8 mouse cellular contexts compared by ENCODE assay signal in genomic region chr14:54430406-54431145, GRCm38 (mm10). TPM values are rescaled to one million over a fixed set of nuclear protein-coding genes. Genes with fewer than 3 reads are reported as not detected.
A peak's percentile ranks its signal among the peaks of the same experiment; 100 is the strongest.
DNase-seq lines count a peak whose midpoint lies in the region; ATAC-seq and TF ChIP-seq lines count a peak whose summit lies in the region.

No protein-coding gene starts in this region.

- no peaks in the 10 kb centered on the region for H3K9me3 ChIP-seq in lung, postnatal 0 days (ENCODE audit: low read length)
- H3K9me3 ChIP-seq in forebrain, postnatal 0 days (ENCODE audit: low read length): no peaks in the 10 kb centered on the region
- no peaks in the 10 kb centered on the region for H3K9me3 ChIP-seq in liver, embryonic 11.5 days (ENCODE audit: control insufficient read depth, low read length)
- no peaks in the 10 kb centered on the region for H3K9me3 ChIP-seq in stomach, embryonic 16.5 days (replicated peaks; ENCODE audit: control insufficient read depth, low read length)

- no peak for TF ChIP-seq EP300 in lung, postnatal 0 days (IDR thresholded peaks at IDR 0.05)

- peak overlapping the region; percentile 98 for H3K27ac ChIP-seq in lung, postnatal 0 days (ENCODE audit: low read length)
- peak overlapping the region; percentile 85 for H3K27ac ChIP-seq in forebrain, postnatal 0 days (ENCODE audit: low read depth, low read length)
- H3K27ac ChIP-seq in liver, embryonic 11.5 days (ENCODE audit: low read depth, low read length): peak overlapping the region; percentile 92
- H3K27ac ChIP-seq in stomach, embryonic 16.5 days (ENCODE audit: low read length): peak overlapping the region; percentile 98

- no peak for ATAC-seq in lung, postnatal 0 days
- no peak for ATAC-seq in forebrain, postnatal 0 days
- ATAC-seq in liver, embryonic 11.5 days (replicated peaks; ENCODE audit: low FRiP score): no peak
- no peak for ATAC-seq in stomach, embryonic 16.5 days (ENCODE audit: insufficient read depth, low FRiP score)

- H3K4me1 ChIP-seq in lung, postnatal 0 days (ENCODE audit: insufficient read depth, low read depth, low read length): peaks cover 36% of the 10 kb centered on the region; the same call in 1 of the 2 replicates
- no peaks in the 10 kb centered on the region; the same call in 1 of the 2 replicates for H3K4me1 ChIP-seq in forebrain, postnatal 0 days (ENCODE audit: insufficient read depth)
- peaks cover 47% of the 10 kb centered on the region for H3K4me1 ChIP-seq in liver, embryonic 11.5 days (replicated peaks; ENCODE audit: control insufficient read depth, insufficient read depth, low read length)
- H3K4me1 ChIP-seq in stomach, embryonic 16.5 days (ENCODE audit: control insufficient read depth, insufficient read depth, low read length): peaks cover 60% of the 10 kb centered on the region

- no peaks in the 10 kb centered on the region for H3K27me3 ChIP-seq in lung, postnatal 0 days (replicated peaks; ENCODE audit: insufficient read depth, low read length)
- H3K27me3 ChIP-seq in forebrain, postnatal 0 days (ENCODE audit: insufficient read depth, low read length): no peaks in the 10 kb centered on the region
- peaks cover 33% of the 10 kb centered on the region for H3K27me3 ChIP-seq in liver, embryonic 11.5 days (replicated peaks; ENCODE audit: control insufficient read depth, insufficient read depth, low read length)
- H3K27me3 ChIP-seq in stomach, embryonic 16.5 days (ENCODE audit: control insufficient read depth, insufficient read depth, low read length): no peaks in the 10 kb centered on the region

- H3K4me3 ChIP-seq in lung, postnatal 0 days (ENCODE audit: low read depth, low read length): peak overlapping the region; percentile 89
- H3K4me3 ChIP-seq in forebrain, postnatal 0 days (ENCODE audit: low read depth, low read length): peak overlapping the region; percentile 58
- peak overlapping the region; percentile 73 for H3K4me3 ChIP-seq in liver, embryonic 11.5 days (ENCODE audit: low read depth, low read length)
- peak overlapping the region; percentile 82 for H3K4me3 ChIP-seq in stomach, embryonic 16.5 days (replicated peaks; ENCODE audit: low read length)

- 5% methylated on average over 18 of the region's 18 CpGs for WGBS in lung, postnatal 0 days
- WGBS in forebrain, postnatal 0 days: 8% methylated on average over 18 of the region's 18 CpGs
- 6% methylated on average over 18 of the region's 18 CpGs for WGBS in liver, embryonic 11.5 days
- 7% methylated on average over 18 of the region's 18 CpGs for WGBS in stomach, embryonic 16.5 days

- peak overlapping the region; percentile 97 for H3K9ac ChIP-seq in lung, postnatal 0 days (replicated peaks; ENCODE audit: low read depth)
- H3K9ac ChIP-seq in forebrain, postnatal 0 days: peak overlapping the region; percentile 6; the same call in 1 of the 2 replicates
- peak overlapping the region; percentile 89 for H3K9ac ChIP-seq in liver, embryonic 11.5 days (ENCODE audit: low read depth, low read length)
- peak overlapping the region; percentile 99 for H3K9ac ChIP-seq in stomach, embryonic 16.5 days (ENCODE audit: low read length)

- peak; percentile 34 for DNase-seq in lung, postnatal 0 days (ENCODE audit: low spot score)
- no peak for DNase-seq in lung, postnatal 14 days
- DNase-seq in forebrain, postnatal 0 days: no peak
- no peak for DNase-seq in liver, embryonic 11.5 days (ENCODE audit: low spot score)
- DNase-seq in urinary bladder, postnatal 10 days (ENCODE audit: low spot score): no peak
- DNase-seq in layer of hippocampus, postnatal 36 days: no peak
- DNase-seq in spleen, postnatal 10 days (ENCODE audit: low spot score in 2 of 2): no peak

- no peaks in the 10 kb centered on the region for H3K36me3 ChIP-seq in lung, postnatal 0 days (ENCODE audit: insufficient read depth, low read length)
- peaks cover 8% of the 10 kb centered on the region for H3K36me3 ChIP-seq in forebrain, postnatal 0 days (ENCODE audit: insufficient read depth)
- peaks cover 5% of the 10 kb centered on the region; the same call in 1 of the 2 replicates for H3K36me3 ChIP-seq in liver, embryonic 11.5 days (ENCODE audit: control insufficient read depth, insufficient read depth, low read length)
- H3K36me3 ChIP-seq in stomach, embryonic 16.5 days (ENCODE audit: control insufficient read depth, insufficient read depth, low read length): no peaks in the 10 kb centered on the region

- no peak for TF ChIP-seq CTCF in lung, postnatal 0 days (IDR thresholded peaks at IDR 0.05)
- TF ChIP-seq CTCF in forebrain, postnatal 0 days (IDR thresholded peaks at IDR 0.05; ENCODE audit: low read depth): no peak

- H3K4me2 ChIP-seq in lung, postnatal 0 days (replicated peaks; ENCODE audit: low read depth, low read length): peak overlapping the region; percentile 77
- peak overlapping the region; percentile 78 for H3K4me2 ChIP-seq in forebrain, postnatal 0 days (ENCODE audit: low read depth)
- H3K4me2 ChIP-seq in liver, embryonic 11.5 days: peak overlapping the region; percentile 80
- peak overlapping the region; percentile 78 for H3K4me2 ChIP-seq in stomach, embryonic 16.5 days (ENCODE audit: low read depth, low read length)

RNA-seq across cellular contexts. Expression of gene Mmp14, which starts 0.8 kb away (rescaled TPM):
- polyA plus RNA-seq in lung, postnatal 0 days (2015; fragmentation: Nextera tagmentation; extraction: Ambion mirVana): 150 and 155 TPM in 2 replicates
- total RNA-seq in forebrain, postnatal 0 days (2014; rRNA removed): 29.0 and 40.7 TPM in 2 replicates
- 32.5 and 39.1 TPM in 2 replicates for polyA plus RNA-seq in forebrain, postnatal 0 days (2015; fragmentation: Nextera tagmentation; extraction: Ambion mirVana)
- 56.6 and 57.6 TPM in 2 replicates for polyA plus RNA-seq in liver, embryonic 11.5 days (2014; fragmentation: Nextera tagmentation; extraction: Ambion mirVana)
- polyA plus RNA-seq in stomach, embryonic 16.5 days (2015; fragmentation: Nextera tagmentation; extraction: Ambion mirVana): 120 and 126 TPM in 2 replicates
- total RNA-seq in layer of hippocampus, postnatal 36 days (2021): 10 to 100 TPM; 18.3 to 20.0 TPM

RNA-seq across cellular contexts. Expression of gene Mrpl52, which starts 3.9 kb away (rescaled TPM):
- 251 and 266 TPM in 2 replicates for polyA plus RNA-seq in lung, postnatal 0 days (2015; fragmentation: Nextera tagmentation; extraction: Ambion mirVana)
- total RNA-seq in forebrain, postnatal 0 days (2014; rRNA removed): 151 and 217 TPM in 2 replicates
- 277 and 336 TPM in 2 replicates for polyA plus RNA-seq in forebrain, postnatal 0 days (2015; fragmentation: Nextera tagmentation; extraction: Ambion mirVana)
- polyA plus RNA-seq in liver, embryonic 11.5 days (2014; fragmentation: Nextera tagmentation; extraction: Ambion mirVana): 309 and 329 TPM in 2 replicates
- polyA plus RNA-seq in stomach, embryonic 16.5 days (2015; fragmentation: Nextera tagmentation; extraction: Ambion mirVana): 206 and 264 TPM in 2 replicates
- 100 to 1,000 TPM; 105 to 108 TPM for total RNA-seq in layer of hippocampus, postnatal 36 days (2021)

RNA-seq across cellular contexts. Expression of gene Slc7a7, which starts 13.0 kb away (rescaled TPM):
- 20.7 and 24.3 TPM in 2 replicates for polyA plus RNA-seq in lung, postnatal 0 days (2015; fragmentation: Nextera tagmentation; extraction: Ambion mirVana)
- 2.2 and 3.4 TPM in 2 replicates for total RNA-seq in forebrain, postnatal 0 days (2014; rRNA removed)
- polyA plus RNA-seq in forebrain, postnatal 0 days (2015; fragmentation: Nextera tagmentation; extraction: Ambion mirVana): 2.8 and 3.2 TPM in 2 replicates
- 8.3 and 10.0 TPM in 2 replicates for polyA plus RNA-seq in liver, embryonic 11.5 days (2014; fragmentation: Nextera tagmentation; extraction: Ambion mirVana)
- 19.0 and 23.0 TPM in 2 replicates for polyA plus RNA-seq in stomach, embryonic 16.5 days (2015; fragmentation: Nextera tagmentation; extraction: Ambion mirVana)
- 1 to 10 TPM; 2.4 to 2.7 TPM for total RNA-seq in layer of hippocampus, postnatal 36 days (2021)

RNA-seq across cellular contexts. Expression of gene Lrp10, which starts 33.4 kb away (rescaled TPM):
- polyA plus RNA-seq in lung, postnatal 0 days (2015; fragmentation: Nextera tagmentation; extraction: Ambion mirVana): 92.5 and 96.5 TPM in 2 replicates
- 39.6 and 45.8 TPM in 2 replicates for total RNA-seq in forebrain, postnatal 0 days (2014; rRNA removed)
- 38.0 and 38.5 TPM in 2 replicates for polyA plus RNA-seq in forebrain, postnatal 0 days (2015; fragmentation: Nextera tagmentation; extraction: Ambion mirVana)
- 38.6 and 41.3 TPM in 2 replicates for polyA plus RNA-seq in liver, embryonic 11.5 days (2014; fragmentation: Nextera tagmentation; extraction: Ambion mirVana)
- polyA plus RNA-seq in stomach, embryonic 16.5 days (2015; fragmentation: Nextera tagmentation; extraction: Ambion mirVana): 39.6 and 40.3 TPM in 2 replicates
- total RNA-seq in layer of hippocampus, postnatal 36 days (2021): 10 to 100 TPM; 26.4 to 29.6 TPM

RNA-seq across cellular contexts. Expression of gene Rem2, which starts 45.3 kb away (rescaled TPM):
- 11.9 and 16.0 TPM in 2 replicates for polyA plus RNA-seq in lung, postnatal 0 days (2015; fragmentation: Nextera tagmentation; extraction: Ambion mirVana)
- 25.5 and 31.0 TPM in 2 replicates for total RNA-seq in forebrain, postnatal 0 days (2014; rRNA removed)
- 22.5 and 28.0 TPM in 2 replicates for polyA plus RNA-seq in forebrain, postnatal 0 days (2015; fragmentation: Nextera tagmentation; extraction: Ambion mirVana)
- 0.29 and 0.78 TPM in 2 replicates for polyA plus RNA-seq in liver, embryonic 11.5 days (2014; fragmentation: Nextera tagmentation; extraction: Ambion mirVana)
- 1.5 TPM in 2 replicates for polyA plus RNA-seq in stomach, embryonic 16.5 days (2015; fragmentation: Nextera tagmentation; extraction: Ambion mirVana)
- total RNA-seq in layer of hippocampus, postnatal 36 days (2021): 10 to 100 TPM; 20.7 to 23.8 TPM

Comparison
In these comparisons a context has a peak if more than half of its experiments do, and no peak if none do; other contexts are left out.
1. H3K9ac ChIP-seq: peak in every context shown above with its lines; median percentile 99 in stomach, embryonic 16.5 days; 97 in lung, postnatal 0 days; 89 in liver, embryonic 11.5 days; 6 in forebrain, postnatal 0 days.